Mouse (Mus musculus) bone marrow, adult 2 months (tissue): Measurements from ENCODE around the gene Rasl11b. TPM values are rescaled to one million over a fixed set of nuclear protein-coding genes. Genes with fewer than 3 reads are reported as not detected.

Source experiments
- H3K27ac ChIP-seq: fragments of 200-500 bp; 2 replicates; pipeline ENCODE4 v1.5.1; 2012; ENCODE audit warnings: low read depth, mild to moderate bottlenecking, control low read depth, inconsistent platforms, low read length; ENCODE audit not compliant: control insufficient read depth, poor library complexity, insufficient read depth
- H3K4me1 ChIP-seq: fragments of 200-500 bp; 2 replicates; pipeline ENCODE4 v1.6.1; 2011; ENCODE audit warnings: low read length; ENCODE audit not compliant: control insufficient read depth, insufficient read depth
- H3K4me3 ChIP-seq: fragments of 200-500 bp; replicated peaks from 2 replicates; pipeline ENCODE3; 2011; ENCODE audit warnings: mild to moderate bottlenecking, low read depth, low read length, control low read depth; ENCODE audit not compliant: control insufficient read depth
- CTCF ChIP-seq: fragments of 200-500 bp; IDR thresholded peaks from 2 replicates; pipeline ENCODE4 v1.5.1; 2011; ENCODE audit warnings: low read length, control low read depth; ENCODE audit not compliant: control insufficient read depth, insufficient read depth
- POLR2A ChIP-seq: fragments of 200-500 bp; IDR thresholded peaks from 2 replicates; pipeline ENCODE4 v1.6.1; 2011; ENCODE audit warnings: low read depth, mild to moderate bottlenecking, control low read depth, low read length, borderline replicate concordance; ENCODE audit not compliant: control insufficient read depth
- WGBS: fragments of 180-500 bp; shearing (Covaris S2); methylation state at CpG from one replicate; pipeline ENCODE4 v1.1.7; 2018; 5-methylcytosine and 5-hydroxymethylcytosine counted together
- polyA plus RNA-seq: library from polyadenylated mRNA; stranded (reverse); fragments of >200 nt; gene quantifications from 2 replicates; pipeline ENCODE4 v1.2.4, GENCODE M21; 2011; ENCODE audit warnings: low replicate concordance; ENCODE audit not compliant: missing spikeins, insufficient read depth, insufficient read length

Rasl11b gene
- polyA plus RNA-seq, 1 experiment = 9.8 TPM

DNA sequence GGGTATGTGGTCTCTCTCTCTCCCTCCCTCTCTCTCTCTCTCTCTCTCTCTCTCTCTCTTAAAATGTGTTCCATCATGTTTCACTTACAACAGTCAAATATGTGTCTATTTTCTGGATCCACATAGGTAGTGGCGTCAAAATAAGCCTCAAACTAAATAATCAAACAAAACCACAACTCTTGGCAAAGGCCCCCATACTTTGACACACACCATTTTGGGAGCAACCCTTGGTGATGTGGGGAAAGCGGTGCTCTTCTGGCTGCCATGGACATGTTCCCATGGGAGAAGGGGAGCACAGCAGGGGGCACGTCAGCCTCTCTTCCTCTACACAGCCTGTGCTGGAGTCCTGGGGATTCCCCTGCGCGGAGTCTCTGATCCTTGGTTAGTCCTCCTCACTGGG, 4.2 kb upstream of the Rasl11b start:
- WGBS = 80% methylated on average over 5 of the region's 5 CpGs
- Histone ChIP-seq H3K27ac (no peak overlapping the region), H3K4me3 (no peak overlapping the region), H3K4me1 (peaks cover 2% of the 10 kb centered on the region)
- TF ChIP-seq POLR2A = no peak
- no peak for TF ChIP-seq CTCF

GRCm38 (mm10) chr5:74193008-74193407, 2.1 kb upstream of the Rasl11b start:
- 34% methylated on average over 2 of the region's 2 CpGs for WGBS
- Histone ChIP-seq H3K4me3 (no peak overlapping the region), H3K4me1 (peaks cover 3% of the 10 kb centered on the region), H3K27ac (no peak overlapping the region)
- no peak for TF ChIP-seq CTCF
- TF ChIP-seq POLR2A = no peak

DNA sequence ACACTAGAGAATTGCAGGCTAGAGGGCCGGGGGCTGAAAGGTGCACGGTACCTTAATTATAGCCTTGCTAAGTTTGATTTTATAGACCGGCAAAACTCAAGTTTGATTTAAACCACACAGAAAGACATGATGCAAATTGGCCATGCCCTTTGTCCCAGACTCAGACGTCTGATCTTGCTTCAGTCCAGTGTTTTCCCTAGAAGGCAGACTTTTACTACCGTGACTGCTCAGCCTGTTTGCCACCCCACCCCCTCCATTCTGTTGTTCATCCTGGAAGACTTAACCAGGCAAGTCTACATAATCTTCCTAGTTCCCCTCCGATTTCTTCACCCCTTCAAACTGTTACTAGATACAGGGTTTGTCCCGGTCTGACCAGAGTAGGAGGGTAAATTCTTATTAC, 1.5 kb upstream of the Rasl11b start:
- Histone ChIP-seq H3K27ac (no peak overlapping the region), H3K4me1 (peaks cover 3% of the 10 kb centered on the region), H3K4me3 (no peak overlapping the region)
- TF ChIP-seq POLR2A = no peak
- no peak for TF ChIP-seq CTCF
- WGBS = 52% methylated on average over 7 of the region's 7 CpGs

GRCm38 (mm10) chr5:74194027-74194840, 852 bp upstream of the Rasl11b start:
- no peak overlapping the region for H3K27ac ChIP-seq

GRCm38 (mm10) chr5:74195614-74196306, 674 bp downstream of the Rasl11b start:
- Histone ChIP-seq H3K4me1 (peaks cover 5% of the 10 kb centered on the region), H3K4me3 (peak overlapping the region; percentile 97), H3K27ac (peak overlapping the region; percentile 54; the same call in 1 of the 2 replicates)
- 14% methylated on average over 27 of the region's 27 CpGs for WGBS
- TF ChIP-seq POLR2A = no peak
- TF ChIP-seq CTCF = no peak

More at GRCm38 (mm10) chr5:74194027-74194840, 852 bp upstream of the Rasl11b start:
- TF ChIP-seq POLR2A = no peak
- TF ChIP-seq CTCF = no peak
- peaks cover 3% of the 10 kb centered on the region for H3K4me1 ChIP-seq
- WGBS = 41% methylated on average over 16 of the region's 16 CpGs
- H3K4me3 ChIP-seq = peak overlapping the region; percentile 58

GRCm38 (mm10) chr5:74196307-74196618, 1.2 kb downstream of the Rasl11b start:
- TF ChIP-seq CTCF (no peak), POLR2A (no peak)
- no peak overlapping the region for H3K27ac ChIP-seq
- WGBS = 35% methylated on average over 4 of the region's 4 CpGs
- H3K4me3 ChIP-seq = no peak overlapping the region
- H3K4me1 ChIP-seq = peaks cover 5% of the 10 kb centered on the region

- Histone ChIP-seq H3K27ac (no peak overlapping the region), H3K4me1 (peaks cover 5% of the 10 kb centered on the region), H3K4me3 (peak overlapping the region; percentile 47)
- WGBS = 69% methylated on average over 22 of the region's 22 CpGs
- TF ChIP-seq POLR2A (no peak), CTCF (no peak)
Observed at GRCm38 (mm10) chr5:74197541-74198330, 2.6 kb downstream of the Rasl11b start.

DNA sequence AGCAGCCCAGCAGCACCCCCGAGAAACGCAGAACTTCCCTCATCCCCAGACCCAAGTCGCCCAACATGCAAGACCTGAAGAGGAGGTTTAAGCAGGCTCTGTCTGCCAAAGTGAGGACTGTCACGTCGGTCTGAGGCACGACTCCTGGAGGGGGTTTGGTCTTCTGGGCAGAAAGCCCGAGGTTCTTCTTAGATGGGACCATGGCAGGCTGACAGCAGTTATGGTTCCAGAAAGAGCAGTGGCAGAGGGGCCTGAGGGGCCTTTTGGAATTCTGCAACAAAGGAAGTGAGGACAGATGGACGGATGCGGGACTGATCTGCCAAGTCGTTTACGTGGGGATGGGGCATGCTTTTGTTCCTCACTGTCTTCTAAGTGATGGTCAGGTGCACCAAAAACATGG, 3.4 kb downstream of the Rasl11b start:
- 73% methylated on average over 11 of the region's 11 CpGs for WGBS
- Histone ChIP-seq H3K27ac (no peak overlapping the region), H3K4me1 (peaks cover 5% of the 10 kb centered on the region), H3K4me3 (no peak overlapping the region)
- no peak for TF ChIP-seq CTCF
- TF ChIP-seq POLR2A = no peak
